Mouse (Mus musculus) lung, postnatal 0 days (tissue): ENCODE data around the gene Best3.

Source experiments
- CTCF ChIP-seq: IDR thresholded peaks from 2 replicates; pipeline ENCODE4 v1.5.1; 2016; ENCODE audit warnings: antibody characterized with exemption, mild to moderate bottlenecking
- EP300 ChIP-seq: IDR thresholded peaks from 2 replicates; pipeline ENCODE4 v1.6.1; 2016; ENCODE audit warnings: antibody characterized with exemption, mild to moderate bottlenecking, control low read depth

GRCm38 (mm10) chr10:117072191-117072888 is 86.2 kb downstream of the Best3 start:
- TF ChIP-seq EP300 (no peak), CTCF (no peak)
